Mouse (Mus musculus): ENCODE data around the gene Eps8l2. TPM values are rescaled to one million over a fixed set of nuclear protein-coding genes. Genes with fewer than 3 reads are reported as not detected.

The Eps8l2 gene
- total and polyA plus RNA-seq, 2 experiments from 2014 or later = 0.67 to 2.7 TPM

DNA sequence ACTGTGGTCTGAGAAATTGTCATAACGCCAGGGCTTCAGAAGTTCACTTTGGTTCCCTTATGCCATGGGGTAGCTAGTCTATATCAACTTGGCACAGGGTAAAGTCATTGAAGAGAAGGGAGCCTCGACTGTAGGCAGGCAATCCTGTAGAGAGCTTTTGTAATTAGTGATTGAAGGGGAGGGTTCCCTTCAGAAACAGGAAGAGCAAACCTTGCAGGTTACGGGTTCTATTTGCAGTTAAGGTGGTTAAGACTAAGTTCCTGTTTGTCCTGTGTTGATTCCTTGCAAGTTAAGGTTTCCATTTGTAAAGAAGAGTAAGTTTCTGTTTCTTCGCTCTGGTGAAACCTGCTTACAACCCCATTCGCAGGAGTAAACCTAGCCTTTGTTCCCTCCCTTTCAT, 31.2 kb downstream of the Eps8l2 start:
- Histone ChIP-seq H3K27ac (ENCODE audit: low read depth) (no peak overlapping the region), H3K27me3 (ENCODE audit: control insufficient read depth, insufficient read depth, low read length) (no peaks in the 10 kb centered on the region), H3K9me3 (replicated peaks; ENCODE audit: control insufficient read depth, low read length) (no peaks in the 10 kb centered on the region), H3K4me1 (ENCODE audit: control insufficient read depth, insufficient read depth) (no peaks in the 10 kb centered on the region), H3K36me3 (replicated peaks; ENCODE audit: control insufficient read depth, insufficient read depth, low read length) (no peaks in the 10 kb centered on the region), H3K4me3 (ENCODE audit: low read depth, low read length) (no peak overlapping the region), H3K9ac (replicated peaks; ENCODE audit: low read depth, low read length) (no peak overlapping the region), H3K4me2 (ENCODE audit: low read depth, low read length) (no peak overlapping the region)
- no peak for ATAC-seq (ENCODE audit: insufficient read depth, low read depth)
- no peak for DNase-seq (ENCODE audit: low spot score)
- 65% methylated on average over 5 of the region's 5 CpGs for WGBS
- no peak for TF ChIP-seq CTCF (IDR thresholded peaks at IDR 0.05; ENCODE audit: low read depth)
- no peak for TF ChIP-seq EP300 (IDR thresholded peaks at IDR 0.05; ENCODE audit: low read depth)

DNA sequence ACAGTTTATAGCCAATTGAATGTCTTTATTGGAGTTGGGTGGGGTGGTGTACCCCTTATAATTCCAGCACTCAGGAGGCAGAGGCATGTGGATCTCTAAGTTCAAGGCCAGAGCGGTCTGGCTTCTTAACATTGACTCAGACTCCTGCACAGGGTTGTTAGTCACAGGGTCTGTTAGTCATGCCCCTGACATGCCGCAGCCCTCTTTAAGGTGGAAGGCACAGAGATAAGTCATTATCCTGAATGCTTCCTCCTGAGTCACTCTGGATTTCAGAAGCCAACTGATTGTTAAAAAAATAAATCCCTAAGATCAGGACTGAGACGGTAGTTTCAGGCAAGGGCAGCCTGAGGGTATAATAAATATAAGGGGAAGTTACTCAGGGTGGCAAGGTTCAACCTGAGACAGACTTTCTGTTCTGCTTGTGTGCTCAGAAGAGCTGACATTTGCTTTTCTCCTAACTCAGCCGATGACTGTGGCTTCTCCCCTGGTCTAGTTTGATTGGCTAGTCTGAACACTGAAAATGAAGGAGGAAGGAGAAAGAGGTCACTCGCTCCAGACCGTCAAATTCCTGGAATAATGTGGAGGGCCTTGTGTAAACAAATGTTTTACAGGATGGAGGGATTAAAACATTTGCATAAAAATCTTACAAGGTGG, 33.4 kb downstream of the Eps8l2 start:
- H3K4me1 ChIP-seq (ENCODE audit: control insufficient read depth, insufficient read depth) = no peaks in the 10 kb centered on the region
- H3K36me3 ChIP-seq (replicated peaks; ENCODE audit: control insufficient read depth, insufficient read depth, low read length) = no peaks in the 10 kb centered on the region
- no peak overlapping the region for H3K9ac ChIP-seq (replicated peaks; ENCODE audit: low read depth, low read length)
- no peak overlapping the region for H3K4me3 ChIP-seq (ENCODE audit: low read depth, low read length)
- TF ChIP-seq EP300 (IDR thresholded peaks at IDR 0.05; ENCODE audit: low read depth) (no peak), CTCF (IDR thresholded peaks at IDR 0.05; ENCODE audit: low read depth) (no peak)
- no peaks in the 10 kb centered on the region for H3K27me3 ChIP-seq (ENCODE audit: control insufficient read depth, insufficient read depth, low read length)
- 41% methylated on average over 6 of the region's 6 CpGs for WGBS
- H3K4me2 ChIP-seq (ENCODE audit: low read depth, low read length) = no peak overlapping the region
- DNase-seq (ENCODE audit: low spot score) (no peak), ATAC-seq (ENCODE audit: insufficient read depth, low read depth) (no peak)
- no peaks in the 10 kb centered on the region for H3K9me3 ChIP-seq (replicated peaks; ENCODE audit: control insufficient read depth, low read length)
- H3K27ac ChIP-seq (ENCODE audit: low read depth) = no peak overlapping the region

DNA sequence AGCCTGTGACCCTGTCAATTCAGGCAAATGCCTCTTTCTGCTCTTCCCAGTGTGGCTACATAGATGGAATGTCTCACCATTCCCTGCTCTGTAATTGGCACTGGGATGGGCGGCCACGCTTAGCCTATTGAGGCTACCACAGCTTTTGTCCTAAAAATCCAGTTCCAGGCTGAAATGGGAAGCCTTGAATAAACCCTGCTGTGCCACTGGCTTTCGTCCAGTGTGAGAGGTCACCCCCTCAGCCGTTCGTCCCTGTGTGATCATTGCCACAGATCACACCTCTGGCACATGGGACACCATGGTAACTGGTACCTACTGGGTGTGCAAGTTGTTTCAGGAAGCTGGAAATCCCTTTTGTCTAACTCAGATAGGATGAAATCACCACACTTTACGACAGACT, 34.9 kb downstream of the Eps8l2 start:
- Histone ChIP-seq H3K9me3 (replicated peaks; ENCODE audit: control insufficient read depth, low read length) (no peaks in the 10 kb centered on the region), H3K4me3 (ENCODE audit: low read depth, low read length) (no peak overlapping the region), H3K4me2 (ENCODE audit: low read depth, low read length) (no peak overlapping the region), H3K27me3 (ENCODE audit: control insufficient read depth, insufficient read depth, low read length) (no peaks in the 10 kb centered on the region), H3K4me1 (ENCODE audit: control insufficient read depth, insufficient read depth) (no peaks in the 10 kb centered on the region), H3K27ac (ENCODE audit: low read depth) (no peak overlapping the region), H3K9ac (replicated peaks; ENCODE audit: low read depth, low read length) (no peak overlapping the region), H3K36me3 (replicated peaks; ENCODE audit: control insufficient read depth, insufficient read depth, low read length) (no peaks in the 10 kb centered on the region)
- no peak for ATAC-seq (ENCODE audit: insufficient read depth, low read depth)
- TF ChIP-seq CTCF (IDR thresholded peaks at IDR 0.05; ENCODE audit: low read depth) = no peak
- TF ChIP-seq EP300 (IDR thresholded peaks at IDR 0.05; ENCODE audit: low read depth) = no peak
- DNase-seq (ENCODE audit: low spot score) = no peak
- WGBS = 69% methylated on average over 6 of the region's 6 CpGs

DNA sequence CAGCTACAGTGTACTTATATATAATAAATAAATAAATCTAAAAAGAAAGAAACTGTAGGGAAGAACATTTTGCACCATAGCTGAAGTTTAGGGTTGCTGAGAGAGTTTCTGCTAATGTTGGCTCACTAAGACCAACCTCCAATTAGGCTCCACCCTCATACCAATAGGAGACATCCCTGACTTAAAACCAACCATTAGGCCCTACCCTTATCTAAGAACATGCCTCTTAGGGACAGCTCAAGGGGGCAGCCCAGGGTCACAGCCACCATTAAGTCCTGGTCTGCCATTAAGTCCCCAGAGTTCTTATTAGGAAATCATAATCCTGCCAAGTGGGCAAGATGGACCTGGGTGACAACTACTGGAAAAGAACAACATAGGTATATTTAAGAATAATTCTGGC, 35.7 kb downstream of the Eps8l2 start:
- Histone ChIP-seq H3K9ac (replicated peaks; ENCODE audit: low read depth, low read length) (no peak overlapping the region), H3K4me3 (ENCODE audit: low read depth, low read length) (no peak overlapping the region), H3K9me3 (replicated peaks; ENCODE audit: control insufficient read depth, low read length) (no peaks in the 10 kb centered on the region), H3K27ac (ENCODE audit: low read depth) (no peak overlapping the region), H3K27me3 (ENCODE audit: control insufficient read depth, insufficient read depth, low read length) (no peaks in the 10 kb centered on the region), H3K36me3 (replicated peaks; ENCODE audit: control insufficient read depth, insufficient read depth, low read length) (no peaks in the 10 kb centered on the region), H3K4me2 (ENCODE audit: low read depth, low read length) (no peak overlapping the region), H3K4me1 (ENCODE audit: control insufficient read depth, insufficient read depth) (no peaks in the 10 kb centered on the region)
- TF ChIP-seq CTCF (IDR thresholded peaks at IDR 0.05; ENCODE audit: low read depth) (no peak), EP300 (IDR thresholded peaks at IDR 0.05; ENCODE audit: low read depth) (no peak)
- ATAC-seq (ENCODE audit: insufficient read depth, low read depth) = no peak
- DNase-seq (ENCODE audit: low spot score) = no peak

DNA sequence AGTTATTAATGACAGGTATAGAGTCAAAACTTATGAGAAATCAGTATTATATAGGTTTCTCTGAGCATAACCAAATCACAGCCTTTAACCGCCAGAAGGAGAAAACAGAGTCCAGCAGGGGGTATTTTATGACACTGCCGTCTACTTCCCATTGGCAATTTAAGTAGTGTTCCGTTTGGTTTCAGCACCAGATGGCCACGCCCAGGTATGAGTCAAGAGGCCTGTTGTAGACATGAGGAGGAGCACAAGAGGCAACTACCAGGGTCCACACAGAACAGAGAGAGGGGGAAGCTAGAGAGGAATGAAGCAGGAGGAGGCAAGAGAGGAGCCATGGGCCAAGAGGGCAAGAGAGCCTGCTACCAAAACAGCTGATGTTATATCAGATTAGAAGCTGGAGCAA, 40.9 kb downstream of the Eps8l2 start:
- Histone ChIP-seq H3K9ac (replicated peaks; ENCODE audit: low read depth, low read length) (no peak overlapping the region), H3K36me3 (replicated peaks; ENCODE audit: control insufficient read depth, insufficient read depth, low read length) (no peaks in the 10 kb centered on the region), H3K9me3 (replicated peaks; ENCODE audit: control insufficient read depth, low read length) (no peaks in the 10 kb centered on the region), H3K27ac (ENCODE audit: low read depth) (no peak overlapping the region), H3K27me3 (ENCODE audit: control insufficient read depth, insufficient read depth, low read length) (no peaks in the 10 kb centered on the region), H3K4me1 (ENCODE audit: control insufficient read depth, insufficient read depth) (no peaks in the 10 kb centered on the region), H3K4me2 (ENCODE audit: low read depth, low read length) (no peak overlapping the region), H3K4me3 (ENCODE audit: low read depth, low read length) (no peak overlapping the region)
- ATAC-seq (ENCODE audit: insufficient read depth, low read depth) (no peak), DNase-seq (ENCODE audit: low spot score) (no peak)
- WGBS = 55% methylated on average over 4 of the region's 4 CpGs
- TF ChIP-seq EP300 (IDR thresholded peaks at IDR 0.05; ENCODE audit: low read depth) (no peak), CTCF (IDR thresholded peaks at IDR 0.05; ENCODE audit: low read depth) (no peak)
